Mouse (Mus musculus): ENCODE data around the gene Golga2.

- TF ChIP-seq CTCF (IDR thresholded peaks at IDR 0.05; ENCODE audit: low read depth) (no peak), EP300 (IDR thresholded peaks at IDR 0.05; ENCODE audit: low read depth) (no peak)
Measured at GRCm38 (mm10) chr2:32341634-32341939, 54.4 kb downstream of the Golga2 start.

All from heart, postnatal 0 days (tissue).